Mouse (Mus musculus) forebrain, embryonic 11.5 days (tissue): Measurements from ENCODE around the gene 1110059E24Rik. TPM values are rescaled to one million over a fixed set of nuclear protein-coding genes. Genes with fewer than 3 reads are reported as not detected.
"Not testable (repeated sequence)": the region's sequence is repeated elsewhere in the genome, so short reads cannot be mapped to it uniquely, and the experiment has no call there.

Source experiments
- ATAC-seq: fragments of 200-750 bp; cut with Nextera tagmentation; replicated peaks from 2 replicates; pipeline ENCODE4 v1.8.0; 2017; ENCODE audit warnings: moderate TSS enrichment; ENCODE audit not compliant: low FRiP score
- DNase-seq: peaks from one replicate; pipeline ENCODE4 v3.0.0-alpha.2; 2017; ENCODE audit warnings: low spot score
- H3K27ac ChIP-seq: fragments of 300-500 bp; sonication (generic); 2 replicates; pipeline ENCODE4 v1.5.1; 2014; ENCODE audit warnings: low read depth, low read length
- H3K27me3 ChIP-seq: fragments of 300-500 bp; sonication (generic); 2 replicates; pipeline ENCODE4 v1.6.1; 2014; ENCODE audit warnings: mild to moderate bottlenecking, low read length, mixed read lengths; ENCODE audit not compliant: control insufficient read depth, insufficient read depth
- H3K36me3 ChIP-seq: fragments of 300-500 bp; sonication (generic); 2 replicates; pipeline ENCODE4 v1.6.1; 2014; ENCODE audit warnings: mild to moderate bottlenecking, low read length, moderate library complexity, mixed read lengths; ENCODE audit not compliant: control insufficient read depth, insufficient read depth
- H3K4me1 ChIP-seq: fragments of 300-500 bp; sonication (generic); replicated peaks from 2 replicates; pipeline ENCODE4 v1.6.1; 2014; ENCODE audit warnings: low read length, mixed read lengths; ENCODE audit not compliant: control insufficient read depth, insufficient read depth
- H3K4me2 ChIP-seq: fragments of 300-500 bp; sonication (generic); 2 replicates; pipeline ENCODE4 v1.6.1; 2014; ENCODE audit warnings: low read depth, mild to moderate bottlenecking, low read length, moderate library complexity, mixed read lengths; ENCODE audit not compliant: severe bottlenecking
- H3K4me3 ChIP-seq: fragments of 300-500 bp; sonication (generic); 2 replicates; pipeline ENCODE4 v1.5.1; 2014; ENCODE audit warnings: low read depth, low read length
- H3K9ac ChIP-seq: fragments of 300-500 bp; sonication (generic); 2 replicates; pipeline ENCODE4 v1.6.1; 2014; ENCODE audit warnings: low read length
- H3K9me3 ChIP-seq: fragments of 300-500 bp; sonication (generic); 2 replicates; pipeline ENCODE4 v1.6.1; 2016; ENCODE audit warnings: low read length, mixed read lengths; ENCODE audit not compliant: control insufficient read depth
- WGBS: fragments of 180-500 bp; shearing (Covaris S2); extraction: QIAGEN DNeasy Blood & Tissue Kit; methylation state at CpG from one replicate; pipeline ENCODE4 v1.1.7; 2014; 5-methylcytosine and 5-hydroxymethylcytosine counted together
- polyA plus RNA-seq: library from polyadenylated mRNA; unstranded; fragments of >200 nt; fragmentation: Nextera tagmentation; extraction: Ambion mirVana; gene quantifications from 2 replicates; pipeline ENCODE4 v1.2.1, GENCODE M21; 2014

The 1110059E24Rik gene
- polyA plus RNA-seq, 1 experiment from 2014 or later: 70.4 TPM

GRCm38 (mm10) chr19:21592216-21592615, 60.6 kb downstream of the 1110059E24Rik start:
- H3K27me3 ChIP-seq: not testable (repeated sequence)

GRCm38 (mm10) chr19:21589888-21590287, 62.9 kb downstream of the 1110059E24Rik start:
- WGBS: 86% methylated on average over 1 of the region's 1 CpGs

More at GRCm38 (mm10) chr19:21592216-21592615, 60.6 kb downstream of the 1110059E24Rik start:
- DNase-seq, H3K9ac ChIP-seq, H3K4me2 ChIP-seq, H3K36me3 ChIP-seq, H3K9me3 ChIP-seq, H3K4me1 ChIP-seq, H3K4me3 ChIP-seq, ATAC-seq, H3K27ac ChIP-seq: not testable (repeated sequence)
- 90% methylated on average over 5 of the region's 5 CpGs for WGBS

GRCm38 (mm10) chr19:21587593-21587992, 65.2 kb downstream of the 1110059E24Rik start:
- Histone ChIP-seq H3K4me1 (no peaks in the 10 kb centered on the region), H3K27ac (no peak overlapping the region), H3K4me2 (no peak overlapping the region), H3K36me3 (no peaks in the 10 kb centered on the region), H3K27me3 (no peaks in the 10 kb centered on the region), H3K4me3 (no peak overlapping the region), H3K9me3 (no peaks in the 10 kb centered on the region), H3K9ac (no peak overlapping the region)
- WGBS: 65% methylated on average over 4 of the region's 4 CpGs
- DNase-seq (no peak), ATAC-seq (no peak)

More at GRCm38 (mm10) chr19:21589888-21590287, 62.9 kb downstream of the 1110059E24Rik start:
- Histone ChIP-seq H3K36me3 (no peaks in the 10 kb centered on the region), H3K4me3 (no peak overlapping the region), H3K27ac (no peak overlapping the region), H3K4me2 (no peak overlapping the region), H3K9ac (no peak overlapping the region), H3K9me3 (no peaks in the 10 kb centered on the region), H3K27me3 (no peaks in the 10 kb centered on the region), H3K4me1 (no peaks in the 10 kb centered on the region)
- DNase-seq (no peak), ATAC-seq (no peak)

GRCm38 (mm10) chr19:21586546-21586945, 66.2 kb downstream of the 1110059E24Rik start:
- DNase-seq (no peak), ATAC-seq (no peak)
- 98% methylated on average over 1 of the region's 1 CpGs for WGBS
- H3K9me3 ChIP-seq: no peaks in the 10 kb centered on the region
- H3K9ac ChIP-seq: no peak overlapping the region
- no peak overlapping the region for H3K4me2 ChIP-seq
- no peaks in the 10 kb centered on the region for H3K4me1 ChIP-seq
- H3K4me3 ChIP-seq: no peak overlapping the region
- no peaks in the 10 kb centered on the region for H3K27me3 ChIP-seq
- no peak overlapping the region for H3K27ac ChIP-seq
- no peaks in the 10 kb centered on the region for H3K36me3 ChIP-seq

- WGBS: 94% methylated on average over 2 of the region's 2 CpGs
These were observed 66.9 kb downstream of the 1110059E24Rik start for GRCm38 (mm10) chr19:21585868-21586267.

GRCm38 (mm10) chr19:21583986-21584385, 68.8 kb downstream of the 1110059E24Rik start:
- ATAC-seq (no peak), DNase-seq (peak; percentile 20)
- Histone ChIP-seq H3K27me3 (no peaks in the 10 kb centered on the region), H3K27ac (no peak overlapping the region), H3K9me3 (no peaks in the 10 kb centered on the region), H3K9ac (no peak overlapping the region), H3K4me3 (no peak overlapping the region), H3K36me3 (no peaks in the 10 kb centered on the region), H3K4me1 (no peaks in the 10 kb centered on the region), H3K4me2 (no peak overlapping the region)
- 83% methylated on average over 5 of the region's 5 CpGs for WGBS

More at GRCm38 (mm10) chr19:21585868-21586267, 66.9 kb downstream of the 1110059E24Rik start:
- no peak overlapping the region for H3K9ac ChIP-seq
- no peaks in the 10 kb centered on the region for H3K9me3 ChIP-seq
- no peaks in the 10 kb centered on the region for H3K4me1 ChIP-seq
- no peak for DNase-seq
- no peak overlapping the region for H3K27ac ChIP-seq
- H3K27me3 ChIP-seq: no peaks in the 10 kb centered on the region
- no peak overlapping the region for H3K4me3 ChIP-seq
- H3K36me3 ChIP-seq: no peaks in the 10 kb centered on the region
- ATAC-seq: no peak
- no peak overlapping the region for H3K4me2 ChIP-seq

- DNase-seq (no peak), ATAC-seq (no peak)
- Histone ChIP-seq H3K4me3 (no peak overlapping the region), H3K4me1 (no peaks in the 10 kb centered on the region), H3K27me3 (no peaks in the 10 kb centered on the region), H3K9me3 (no peaks in the 10 kb centered on the region), H3K36me3 (no peaks in the 10 kb centered on the region), H3K27ac (no peak overlapping the region), H3K9ac (no peak overlapping the region), H3K4me2 (no peak overlapping the region)
- WGBS: 90% methylated on average over 4 of the region's 4 CpGs
These were observed 69.2 kb downstream of the 1110059E24Rik start for GRCm38 (mm10) chr19:21583523-21583984.

- DNase-seq: no peak
These were observed 71.4 kb downstream of the 1110059E24Rik start for GRCm38 (mm10) chr19:21581404-21581803.

GRCm38 (mm10) chr19:21579896-21580295, 72.9 kb downstream of the 1110059E24Rik start:
- H3K4me1 ChIP-seq: no peaks in the 10 kb centered on the region
- no peaks in the 10 kb centered on the region for H3K36me3 ChIP-seq
- 86% methylated on average over 3 of the region's 3 CpGs for WGBS
- H3K27me3 ChIP-seq: no peaks in the 10 kb centered on the region
- no peak overlapping the region for H3K27ac ChIP-seq
- no peak overlapping the region for H3K4me3 ChIP-seq
- no peak overlapping the region for H3K4me2 ChIP-seq
- no peak for ATAC-seq
- H3K9me3 ChIP-seq: no peaks in the 10 kb centered on the region
- no peak overlapping the region for H3K9ac ChIP-seq
- DNase-seq: no peak

More at GRCm38 (mm10) chr19:21581404-21581803, 71.4 kb downstream of the 1110059E24Rik start:
- WGBS: 82% methylated on average over 6 of the region's 6 CpGs
- H3K27me3 ChIP-seq: no peaks in the 10 kb centered on the region
- no peak overlapping the region for H3K4me2 ChIP-seq
- ATAC-seq: no peak
- no peak overlapping the region for H3K4me3 ChIP-seq
- no peaks in the 10 kb centered on the region for H3K4me1 ChIP-seq
- no peaks in the 10 kb centered on the region for H3K9me3 ChIP-seq
- H3K27ac ChIP-seq: no peak overlapping the region
- H3K9ac ChIP-seq: no peak overlapping the region
- no peaks in the 10 kb centered on the region for H3K36me3 ChIP-seq
